Mouse (Mus musculus) heart, embryonic 10.5 days (tissue): ENCODE results near the gene Apold1. TPM values are rescaled to one million over a fixed set of nuclear protein-coding genes. Genes with fewer than 3 reads are reported as not detected.

Experiments
- DNase-seq: peaks from one replicate; pipeline ENCODE4 v3.0.0-alpha.2; 2017; ENCODE audit warnings: low spot score
- H3K27ac ChIP-seq: fragments of 300-500 bp; sonication (generic); 2 replicates; pipeline ENCODE4 v1.5.1; 2016; ENCODE audit warnings: mild to moderate bottlenecking
- H3K27me3 ChIP-seq: fragments of 300-500 bp; sonication (generic); 2 replicates; pipeline ENCODE4 v1.6.1; 2016; ENCODE audit warnings: mild to moderate bottlenecking; ENCODE audit not compliant: poor library complexity, insufficient read depth, severe bottlenecking
- H3K36me3 ChIP-seq: fragments of 300-500 bp; sonication (generic); 2 replicates; pipeline ENCODE4 v1.6.1; 2016; ENCODE audit warnings: mild to moderate bottlenecking, moderate library complexity
- H3K4me1 ChIP-seq: fragments of 300-500 bp; sonication (generic); 2 replicates; pipeline ENCODE4 v1.6.1; 2016; ENCODE audit warnings: mild to moderate bottlenecking
- H3K4me3 ChIP-seq: fragments of 300-500 bp; sonication (generic); 2 replicates; pipeline ENCODE4 v1.5.1; 2016; ENCODE audit warnings: mild to moderate bottlenecking, moderate library complexity
- H3K9me3 ChIP-seq: fragments of 300-500 bp; sonication (generic); 2 replicates; pipeline ENCODE4 v1.6.1; 2016; ENCODE audit warnings: mild to moderate bottlenecking, moderate library complexity
- WGBS: fragments of 180-500 bp; shearing (Covaris S2); methylation state at CpG from one replicate; pipeline ENCODE4 v1.1.7; 2016; 5-methylcytosine and 5-hydroxymethylcytosine counted together
- polyA plus RNA-seq: library from polyadenylated mRNA; unstranded; fragments of >200 nt; fragmentation: Nextera tagmentation; extraction: Ambion mirVana; gene quantifications from 2 replicates; pipeline ENCODE4 v1.2.1, GENCODE M21; 2016

Apold1 gene
- polyA plus RNA-seq, 1 experiment from 2014 or later, result 2.2 TPM

DNA sequence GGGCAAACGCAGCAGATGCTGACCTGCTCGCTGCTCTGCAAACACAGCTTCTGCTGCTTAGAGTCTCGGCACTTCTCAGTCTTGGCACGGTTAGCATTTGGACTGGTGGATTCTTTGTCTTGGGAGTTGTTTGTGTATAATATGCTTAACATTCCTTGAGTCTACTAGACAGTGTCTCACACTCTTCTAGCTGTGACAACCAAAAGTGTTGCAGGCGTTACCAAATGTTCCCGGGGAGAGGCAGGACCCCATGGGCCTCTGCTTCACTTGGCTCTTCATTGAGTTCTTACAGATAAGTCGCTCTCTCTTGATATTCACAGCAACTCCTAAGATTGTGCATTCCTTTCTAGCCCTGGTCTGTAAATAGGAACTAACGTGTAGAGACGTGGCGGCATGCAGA is 38.0 kb downstream of the Apold1 start:
- no peak for DNase-seq
- Histone ChIP-seq H3K4me1 (peaks cover 3% of the 10 kb centered on the region; the same call in 1 of the 2 replicates), H3K4me3 (no peak overlapping the region), H3K9me3 (no peaks in the 10 kb centered on the region), H3K27ac (no peak overlapping the region), H3K36me3 (peaks cover 99% of the 10 kb centered on the region), H3K27me3 (no peaks in the 10 kb centered on the region)
- WGBS, result 73% methylated on average over 10 of the region's 10 CpGs

DNA sequence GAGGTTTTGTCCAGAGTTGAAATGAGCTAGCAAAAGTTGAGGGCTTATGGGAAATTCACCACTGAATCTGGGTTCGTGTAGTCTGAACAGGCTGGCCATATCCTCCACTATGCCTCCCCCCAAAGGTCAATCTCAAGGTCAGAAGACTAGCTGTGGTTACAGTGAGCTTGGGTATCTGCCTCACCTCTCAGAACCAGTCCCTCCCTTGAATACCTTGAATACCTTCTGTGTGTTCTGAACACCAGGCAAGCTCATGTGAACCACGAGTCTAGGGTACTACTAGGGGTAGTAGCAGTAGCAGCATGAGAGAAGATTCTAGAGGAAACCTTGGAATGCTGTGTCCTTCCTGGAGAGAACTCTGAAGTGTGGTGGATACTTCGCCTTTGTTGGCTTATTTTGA is 40.1 kb downstream of the Apold1 start:
- no peak overlapping the region for H3K4me3 ChIP-seq
- peaks cover 3% of the 10 kb centered on the region; the same call in 1 of the 2 replicates for H3K4me1 ChIP-seq
- H3K27me3 ChIP-seq, result no peaks in the 10 kb centered on the region
- H3K27ac ChIP-seq, result no peak overlapping the region
- H3K36me3 ChIP-seq, result peaks cover 87% of the 10 kb centered on the region
- 87% methylated on average over 3 of the region's 3 CpGs for WGBS
- H3K9me3 ChIP-seq, result no peaks in the 10 kb centered on the region
- DNase-seq, result no peak

DNA sequence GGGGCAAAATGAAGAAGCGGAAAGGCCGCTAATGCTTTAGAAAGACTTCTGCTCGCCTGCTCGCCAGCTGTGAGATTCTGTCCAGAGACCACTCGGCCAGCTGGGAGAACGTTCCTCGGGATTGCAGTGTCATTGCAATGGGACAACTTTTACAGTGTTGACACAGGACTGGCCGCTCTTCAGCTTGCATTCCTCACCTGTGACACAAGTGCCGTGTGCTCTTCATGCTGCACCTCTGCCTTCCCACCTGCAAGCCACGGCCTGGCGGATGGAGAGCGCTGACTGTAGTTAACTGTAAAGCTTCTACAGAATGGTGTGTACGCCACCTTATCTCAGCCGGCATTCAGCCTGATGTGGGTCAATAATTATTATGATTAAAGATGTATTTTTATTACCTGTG is 41.9 kb downstream of the Apold1 start:
- H3K36me3 ChIP-seq, result peaks cover 70% of the 10 kb centered on the region
- WGBS, result 93% methylated on average over 14 of the region's 14 CpGs
- H3K27me3 ChIP-seq, result no peaks in the 10 kb centered on the region
- no peak overlapping the region for H3K27ac ChIP-seq
- H3K4me1 ChIP-seq, result peaks cover 3% of the 10 kb centered on the region; the same call in 1 of the 2 replicates
- DNase-seq, result no peak
- no peak overlapping the region for H3K4me3 ChIP-seq
- no peaks in the 10 kb centered on the region for H3K9me3 ChIP-seq

DNA sequence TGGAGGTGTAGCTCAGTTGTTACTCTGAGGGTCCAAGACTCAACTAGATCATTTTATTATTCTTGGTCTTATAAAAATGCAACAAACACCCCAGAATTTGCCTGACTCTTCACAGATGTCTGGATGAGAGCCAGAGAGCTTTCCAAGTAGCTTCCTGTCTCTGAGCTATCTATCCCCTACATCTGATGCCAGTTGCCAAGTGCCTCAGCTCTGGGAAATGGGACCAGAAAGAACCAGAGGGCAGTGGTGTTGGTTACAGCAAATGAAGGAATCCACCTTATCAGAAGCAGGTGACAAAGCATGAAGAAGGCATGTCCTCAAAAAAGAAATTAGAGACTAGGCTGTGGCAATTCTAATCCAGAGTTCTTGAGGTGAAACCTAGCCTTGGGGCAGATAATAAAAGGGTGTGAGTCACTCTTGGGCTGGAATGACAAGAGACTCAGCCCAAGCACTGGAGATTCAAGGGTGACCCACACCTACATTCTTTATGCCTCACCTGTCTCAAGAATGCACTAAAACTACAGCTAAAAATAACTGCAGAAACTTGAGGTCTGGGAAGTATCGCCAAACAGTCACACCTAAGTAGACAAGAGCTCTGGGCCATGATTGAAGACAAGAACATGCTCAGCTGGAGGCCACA is 43.4 kb downstream of the Apold1 start:
- DNase-seq, result no peak
- Histone ChIP-seq H3K36me3 (peaks cover 55% of the 10 kb centered on the region), H3K4me3 (no peak overlapping the region), H3K9me3 (no peaks in the 10 kb centered on the region), H3K27ac (no peak overlapping the region), H3K27me3 (no peaks in the 10 kb centered on the region), H3K4me1 (no peaks in the 10 kb centered on the region)
- WGBS, result 85% methylated on average over 1 of the region's 1 CpGs

DNA sequence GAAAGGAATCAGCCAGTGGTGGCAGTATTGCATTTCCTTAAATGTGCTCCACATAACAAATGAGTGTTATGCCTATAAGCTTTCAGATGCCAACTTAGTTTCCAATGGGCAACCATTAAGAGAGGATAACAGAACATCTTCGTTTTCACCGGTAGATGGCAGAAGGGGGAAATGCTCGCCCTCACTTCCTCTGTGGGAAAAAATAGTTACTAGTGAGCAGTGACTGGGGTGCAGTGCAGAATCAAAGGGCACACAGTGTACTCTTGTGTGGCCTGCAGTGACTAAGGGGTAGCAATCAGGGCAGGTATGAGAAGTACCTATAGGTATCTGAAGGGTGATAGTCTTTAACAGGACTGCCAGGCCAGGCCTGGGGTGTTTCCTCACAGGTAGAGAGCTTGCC is 44.7 kb downstream of the Apold1 start:
- H3K27me3 ChIP-seq, result no peaks in the 10 kb centered on the region
- H3K4me3 ChIP-seq, result no peak overlapping the region
- H3K36me3 ChIP-seq, result peaks cover 42% of the 10 kb centered on the region
- no peaks in the 10 kb centered on the region for H3K4me1 ChIP-seq
- DNase-seq, result no peak
- 6% methylated on average over 3 of the region's 3 CpGs for WGBS
- H3K27ac ChIP-seq, result no peak overlapping the region
- no peaks in the 10 kb centered on the region for H3K9me3 ChIP-seq

DNA sequence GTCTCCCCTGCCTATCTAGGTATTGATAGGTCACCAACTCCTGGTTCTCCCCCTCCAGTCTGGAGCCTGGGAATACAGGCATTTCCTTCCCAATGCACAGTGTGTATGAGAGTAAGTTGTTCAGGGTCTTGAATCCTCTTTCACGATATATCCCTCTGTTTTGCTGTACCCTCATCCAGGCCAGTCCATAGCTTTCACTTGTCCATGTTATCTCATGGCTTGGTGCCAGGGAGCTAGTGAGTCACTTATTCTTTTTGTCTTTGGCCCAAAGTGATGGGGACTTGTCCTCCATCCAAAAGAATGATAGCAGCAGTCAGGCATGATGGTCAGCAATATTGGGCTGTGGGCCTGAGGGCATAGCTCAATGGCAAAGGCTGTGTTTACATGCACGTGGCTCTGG is 45.2 kb downstream of the Apold1 start:
- H3K4me3 ChIP-seq, result no peak overlapping the region
- 71% methylated on average over 2 of the region's 2 CpGs for WGBS

DNA sequence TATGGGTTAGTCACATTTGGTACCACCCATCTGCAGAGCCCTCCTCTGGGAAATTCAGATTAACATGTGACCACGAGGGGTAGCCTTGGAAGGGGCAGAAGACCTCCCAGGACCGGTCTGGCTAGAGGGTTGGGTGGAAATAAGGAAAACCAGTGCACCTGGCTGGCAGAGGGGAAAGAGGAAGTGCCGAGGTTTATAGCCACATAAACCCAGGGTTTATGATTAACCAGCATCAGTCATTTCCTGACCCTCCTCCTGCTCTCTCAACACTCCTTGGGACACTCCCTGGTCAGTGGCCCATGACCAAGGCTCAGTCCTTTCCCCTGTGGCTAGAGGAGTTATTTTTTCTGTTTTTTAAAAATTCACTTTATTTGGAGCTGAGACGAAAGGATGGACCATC is 47.7 kb downstream of the Apold1 start:
- 75% methylated on average over 4 of the region's 4 CpGs for WGBS
- peaks cover 12% of the 10 kb centered on the region for H3K36me3 ChIP-seq
- no peaks in the 10 kb centered on the region for H3K9me3 ChIP-seq
- no peaks in the 10 kb centered on the region for H3K4me1 ChIP-seq
- no peak overlapping the region for H3K27ac ChIP-seq
- no peak overlapping the region for H3K4me3 ChIP-seq
- no peak for DNase-seq
- H3K27me3 ChIP-seq, result no peaks in the 10 kb centered on the region

More for the DNA sequence above, 45.2 kb downstream of the Apold1 start:
- peaks cover 37% of the 10 kb centered on the region for H3K36me3 ChIP-seq
- no peak for DNase-seq
- no peak overlapping the region for H3K27ac ChIP-seq
- no peaks in the 10 kb centered on the region for H3K27me3 ChIP-seq
- no peaks in the 10 kb centered on the region for H3K9me3 ChIP-seq
- no peaks in the 10 kb centered on the region for H3K4me1 ChIP-seq

Other genes starting within 250 kb of the Apold1 start
- gene Dusp16, start 189.1 kb upstream of the Apold1 start, polyA plus RNA-seq, result 13.2 and 16.7 TPM in 2 replicates
- 1.00 and 1.0 TPM in 2 replicates for gene Crebl2, start 151.6 kb upstream of the Apold1 start, polyA plus RNA-seq
- 9.0 and 11.8 TPM in 2 replicates for gene Gpr19, start 83.1 kb upstream of the Apold1 start, polyA plus RNA-seq
- gene Cdkn1b, start 61.3 kb upstream of the Apold1 start, polyA plus RNA-seq, result 11.0 and 12.0 TPM in 2 replicates
- 75.6 and 99.1 TPM in 2 replicates for gene Ddx47, start 29.9 kb downstream of the Apold1 start, polyA plus RNA-seq
- 2.6 and 3.2 TPM in 2 replicates for gene Gprc5a, start 83.9 kb downstream of the Apold1 start, polyA plus RNA-seq
- gene Gprc5d, start 136.6 kb downstream of the Apold1 start, polyA plus RNA-seq, result not detected in 2 replicates
- 9.8 and 11.6 TPM in 2 replicates for gene Fam234b, start 216.3 kb downstream of the Apold1 start, polyA plus RNA-seq
- gene Hebp1, start 216.3 kb downstream of the Apold1 start, polyA plus RNA-seq, result 20.7 and 21.2 TPM in 2 replicates